Mouse (Mus musculus) megakaryocyte, adult 5-6 weeks (primary cell): ENCODE data around the gene Eif3b. TPM values are rescaled to one million over a fixed set of nuclear protein-coding genes. Genes with fewer than 3 reads are reported as not detected.
A peak's percentile ranks its signal among the peaks of the same experiment; 100 is the strongest.

Experiments used
- ATAC-seq: 2 replicates; pipeline ENCODE4 v1.8.0; 2016; ENCODE audit warnings: mild to moderate bottlenecking, inconsistent platforms; ENCODE audit not compliant: poor library complexity, severe bottlenecking
- total RNA-seq, 2 experiments: library from RNA; stranded (forward) in 1 of 2; stranded (reverse) in 1 of 2; fragments of 153-499, 151-499 nt in 1 of 2; fragments of 221-1000, 200-1000 nt in 1 of 2; gene quantifications; 2 replicates each; pipeline versions ENCODE4 v1.2.3 to v1.2.4; 2015 to 2017

Eif3b gene
- total RNA-seq, 2 experiments from 2014 or later = 43.2 to 108 TPM

GRCm38 (mm10) chr5:140464943-140465342, 45.8 kb downstream of the Eif3b start:
- no peak for ATAC-seq

- ATAC-seq = peak; percentile 86
Measured at GRCm38 (mm10) chr5:140472336-140472735, 53.2 kb downstream of the Eif3b start.

- ATAC-seq = no peak
Measured at GRCm38 (mm10) chr5:140481458-140481857, 62.3 kb downstream of the Eif3b start.

GRCm38 (mm10) chr5:140491142-140491541, 72.0 kb downstream of the Eif3b start:
- ATAC-seq = no peak

- ATAC-seq = no peak
Measured at GRCm38 (mm10) chr5:140492684-140493233, 73.6 kb downstream of the Eif3b start.

Other genes with a start within 250 kb of the Eif3b start
- 7.4 and 11.6 TPM in 2 replicates for gene Mad1l1, start 97.8 kb upstream of the Eif3b start, total RNA-seq (2015)
- gene Mad1l1, start 97.8 kb upstream of the Eif3b start, total RNA-seq (2017) = 45.0 and 46.6 TPM in 2 replicates
- gene Nudt1, start 97.7 kb upstream of the Eif3b start, total RNA-seq (2015) = 17.5 and 19.9 TPM in 2 replicates
- gene Nudt1, start 97.7 kb upstream of the Eif3b start, total RNA-seq (2017) = 11.6 and 18.4 TPM in 2 replicates
- gene Mrm2, start 87.4 kb upstream of the Eif3b start, total RNA-seq (2015) = 1.7 and 5.5 TPM in 2 replicates
- gene Mrm2, start 87.4 kb upstream of the Eif3b start, total RNA-seq (2017) = 2.4 and 4.0 TPM in 2 replicates
- 2.8 and 3.5 TPM in 2 replicates for gene Snx8, start 30.1 kb upstream of the Eif3b start, total RNA-seq (2015)
- gene Snx8, start 30.1 kb upstream of the Eif3b start, total RNA-seq (2017) = 8.1 and 8.3 TPM in 2 replicates
- not detected in 2 replicates for gene Gm4869, start 26.3 kb downstream of the Eif3b start, total RNA-seq (2015)
- not detected in 2 replicates for gene Gm4869, start 26.3 kb downstream of the Eif3b start, total RNA-seq (2017)
- 89.4 and 92.0 TPM in 2 replicates for gene Chst12, start 86.2 kb downstream of the Eif3b start, total RNA-seq (2015)
- 41.7 and 44.5 TPM in 2 replicates for gene Chst12, start 86.2 kb downstream of the Eif3b start, total RNA-seq (2017)
- gene Grifin, start 145.7 kb downstream of the Eif3b start, total RNA-seq (2015) = not detected in 2 replicates
- gene Grifin, start 145.7 kb downstream of the Eif3b start, total RNA-seq (2017) = not detected in 2 replicates
- gene Lfng, start 188.0 kb downstream of the Eif3b start, total RNA-seq (2015) = 21.3 and 23.2 TPM in 2 replicates
- gene Lfng, start 188.0 kb downstream of the Eif3b start, total RNA-seq (2017) = 48.0 and 54.2 TPM in 2 replicates
- 42.4 and 46.0 TPM in 2 replicates for gene Ttyh3, start 229.7 kb downstream of the Eif3b start, total RNA-seq (2015)
- gene Ttyh3, start 229.7 kb downstream of the Eif3b start, total RNA-seq (2017) = 8.0 and 11.6 TPM in 2 replicates